Mouse (Mus musculus) heart, postnatal 0 days (tissue): ENCODE measurements around the gene Tmem117.

Experiments
- CTCF ChIP-seq: IDR thresholded peaks from 2 replicates; pipeline ENCODE4 v1.5.1; 2016; ENCODE audit warnings: antibody characterized with exemption, control low read depth, low read depth
- EP300 ChIP-seq: IDR thresholded peaks from 2 replicates; pipeline ENCODE4 v1.6.1; 2016; ENCODE audit warnings: antibody characterized with exemption, low read depth

GRCm38 (mm10) chr15:94616036-94616435 lies 13.0 kb upstream of the Tmem117 start:
- TF ChIP-seq CTCF, result no peak
- TF ChIP-seq EP300, result no peak
